ENCODE assay signal across 17 mouse cellular contexts in genomic region chr10:105626842-105627241, GRCm38 (mm10). TPM values are rescaled to one million over a fixed set of nuclear protein-coding genes. Genes with fewer than 3 reads are reported as not detected.
"Had no signal": no experiment of that assay in that cellular context is flagged by ENCODE, and none has a peak within 500 bp of the region (broad histone marks: within the 10 kb centered on the region; RNA-seq: fewer than 3 reads in every experiment).

No protein-coding gene starts in this region.

- H3K4me2 ChIP-seq: neural tube, embryonic 13.5 days; neural tube, embryonic 15.5 days; stomach, embryonic 15.5 days had no signal

- H3K9ac ChIP-seq: neural tube, embryonic 13.5 days; neural tube, embryonic 15.5 days; stomach, embryonic 15.5 days had no signal

- H3K36me3 ChIP-seq: neural tube, embryonic 13.5 days; neural tube, embryonic 15.5 days; stomach, embryonic 15.5 days had no signal

- H3K27ac ChIP-seq: neural tube, embryonic 13.5 days; neural tube, embryonic 15.5 days; stomach, embryonic 15.5 days; stomach, postnatal 0 days had no signal

- H3K27me3 ChIP-seq: neural tube, embryonic 13.5 days; neural tube, embryonic 15.5 days; stomach, embryonic 15.5 days had no signal

- H3K9me3 ChIP-seq: neural tube, embryonic 13.5 days; neural tube, embryonic 15.5 days; stomach, embryonic 15.5 days had no signal

- DNase-seq: retina, postnatal 1 day; right cerebral cortex, adult 18-20 months; right cerebral cortex, postnatal 14 days; right cerebral cortex, postnatal 25 days; right cerebral cortex, postnatal 4 days; spleen, adult 18-20 months; thymus, adult 18-20 months; thymus, adult 2 months; thymus, postnatal 14 days; thymus, postnatal 25 days; thymus, postnatal 36 days; thymus, postnatal 4 days had no signal

- H3K4me3 ChIP-seq: neural tube, embryonic 13.5 days; neural tube, embryonic 15.5 days; stomach, embryonic 15.5 days had no signal

- H3K4me1 ChIP-seq: neural tube, embryonic 13.5 days; neural tube, embryonic 15.5 days; stomach, embryonic 15.5 days had no signal

RNA-seq across cellular contexts. Expression of gene Tmtc2, which starts 52.6 kb away (rescaled TPM):
- total RNA-seq: neutrophil, adult 5-6 weeks had no signal
